ENCODE assay signal across 8 mouse cellular contexts in the genomic region with DNA sequence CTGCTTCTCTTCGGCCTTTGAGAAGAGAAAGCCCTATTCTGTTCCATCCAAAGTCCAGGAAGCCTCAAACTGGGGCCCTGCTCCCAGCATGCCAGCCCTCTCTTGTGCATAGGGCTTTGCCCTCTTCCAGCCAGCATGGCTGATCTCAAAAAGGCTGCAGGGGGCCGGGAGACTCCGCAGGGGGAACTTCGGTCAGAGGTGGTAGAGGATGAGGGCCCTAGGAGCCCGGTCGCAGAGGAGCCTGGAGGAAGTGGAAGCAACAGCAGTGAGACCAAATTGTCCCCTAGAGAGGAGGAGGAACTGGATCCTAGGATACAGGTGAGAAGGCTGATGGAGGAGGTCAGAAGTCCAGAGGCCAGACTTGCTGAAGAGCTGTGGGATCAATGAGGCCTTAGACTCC. TPM values are rescaled to one million over a fixed set of nuclear protein-coding genes. Genes with fewer than 3 reads are reported as not detected.
A peak's percentile ranks its signal among the peaks of the same experiment; 100 is the strongest.
DNase-seq lines count a peak whose midpoint lies in the region; ATAC-seq lines count a peak whose summit lies in the region.

No protein-coding gene starts in this region.

- H3K4me1 ChIP-seq in megakaryocyte, embryonic 14.5 days: peaks cover 58% of the 10 kb centered on the region
- H3K4me1 ChIP-seq in limb, embryonic 12.5 days (replicated peaks): peaks cover 32% of the 10 kb centered on the region
- H3K4me1 ChIP-seq in stomach, embryonic 14.5 days (ENCODE audit: control insufficient read depth, insufficient read depth, low read length): peaks cover 17% of the 10 kb centered on the region

- H3K27me3 ChIP-seq in megakaryocyte, embryonic 14.5 days (replicated peaks): no peaks in the 10 kb centered on the region
- H3K27me3 ChIP-seq in limb, embryonic 12.5 days: no peaks in the 10 kb centered on the region
- no peaks in the 10 kb centered on the region for H3K27me3 ChIP-seq in stomach, embryonic 14.5 days (ENCODE audit: control insufficient read depth, insufficient read depth, low read length)

- H3K36me3 ChIP-seq in megakaryocyte, embryonic 14.5 days (replicated peaks; ENCODE audit: low read length): peaks cover 64% of the 10 kb centered on the region
- peaks cover 52% of the 10 kb centered on the region for H3K36me3 ChIP-seq in limb, embryonic 12.5 days
- H3K36me3 ChIP-seq in stomach, embryonic 14.5 days (ENCODE audit: control insufficient read depth, insufficient read depth, low read length): peaks cover 24% of the 10 kb centered on the region

- peak overlapping the region; percentile 99 for H3K4me3 ChIP-seq in megakaryocyte, embryonic 14.5 days (replicated peaks)
- H3K4me3 ChIP-seq in limb, embryonic 12.5 days (replicated peaks): peak overlapping the region; percentile 84
- H3K4me3 ChIP-seq in stomach, embryonic 14.5 days (ENCODE audit: low read depth, low read length): peak overlapping the region; percentile 87

- H3K27ac ChIP-seq in limb, embryonic 12.5 days: no peak overlapping the region
- no peak overlapping the region for H3K27ac ChIP-seq in stomach, embryonic 14.5 days (ENCODE audit: low read length)

- H3K4me2 ChIP-seq in limb, embryonic 12.5 days: peak overlapping the region; percentile 96
- peak overlapping the region; percentile 86 for H3K4me2 ChIP-seq in stomach, embryonic 14.5 days (replicated peaks; ENCODE audit: low read depth, low read length)

- DNase-seq in cerebellum, adult 11 months: peak; percentile 37
- no peak for DNase-seq in cerebellum, postnatal 36 days
- no peak for DNase-seq in kidney, adult 8-10 months
- DNase-seq in right cerebral cortex, adult 18-20 months: no peak

- no peak for ATAC-seq in megakaryocyte, adult 5-6 weeks (ENCODE audit: poor library complexity, severe bottlenecking)
- ATAC-seq in limb, embryonic 12.5 days (ENCODE audit: insufficient number of reproducible peaks, insufficient read depth, low FRiP score, low TSS enrichment, low read depth): no peak
- ATAC-seq in stomach, embryonic 14.5 days (ENCODE audit: insufficient number of reproducible peaks, insufficient read depth, low FRiP score, low read depth): no peak

- WGBS in limb, embryonic 12.5 days: 83% methylated on average over 6 of the region's 6 CpGs
- WGBS in stomach, embryonic 14.5 days: 86% methylated on average over 6 of the region's 6 CpGs

- no peaks in the 10 kb centered on the region for H3K9me3 ChIP-seq in megakaryocyte, embryonic 14.5 days
- H3K9me3 ChIP-seq in limb, embryonic 12.5 days: 0 out of 2 replicates have a peak, but pooled peaks cover 6% of the 10 kb centered on the region
- H3K9me3 ChIP-seq in stomach, embryonic 14.5 days (ENCODE audit: control insufficient read depth, low read depth, low read length): no peaks in the 10 kb centered on the region; the same call in 1 of the 2 replicates

- H3K9ac ChIP-seq in limb, embryonic 12.5 days (replicated peaks): peak overlapping the region; percentile 69
- H3K9ac ChIP-seq in stomach, embryonic 14.5 days (replicated peaks; ENCODE audit: low read depth, low read length): peak overlapping the region; percentile 47

RNA-seq across cellular contexts. Expression of gene Sh3bp5l, which starts 1.0 kb away (rescaled TPM):
- polyA plus RNA-seq in megakaryocyte, embryonic 14.5 days (2012; ENCODE audit: insufficient read depth, low replicate concordance): 2.9 and 15.9 TPM in 2 replicates
- 3.8 and 4.1 TPM in 2 replicates for total RNA-seq in megakaryocyte, adult 5-6 weeks (2015)
- 13.6 and 20.5 TPM in 2 replicates for total RNA-seq in megakaryocyte, adult 5-6 weeks (2017)
- polyA plus RNA-seq in limb, embryonic 12.5 days (2016; fragmentation: Nextera tagmentation; extraction: Ambion mirVana): 39.0 and 39.8 TPM in 2 replicates
- 22.4 and 24.2 TPM in 2 replicates for polyA plus RNA-seq in stomach, embryonic 14.5 days (2014; fragmentation: Nextera tagmentation; extraction: Ambion mirVana)

RNA-seq across cellular contexts. Expression of gene Zfp672, which starts 1.4 kb away (rescaled TPM):
- polyA plus RNA-seq in megakaryocyte, embryonic 14.5 days (2012; ENCODE audit: insufficient read depth, low replicate concordance): 11.6 and 18.5 TPM in 2 replicates
- 26.9 and 28.8 TPM in 2 replicates for total RNA-seq in megakaryocyte, adult 5-6 weeks (2015)
- total RNA-seq in megakaryocyte, adult 5-6 weeks (2017): 14.7 and 19.2 TPM in 2 replicates
- 32.1 and 32.3 TPM in 2 replicates for polyA plus RNA-seq in limb, embryonic 12.5 days (2016; fragmentation: Nextera tagmentation; extraction: Ambion mirVana)
- 41.8 and 44.9 TPM in 2 replicates for polyA plus RNA-seq in stomach, embryonic 14.5 days (2014; fragmentation: Nextera tagmentation; extraction: Ambion mirVana)

RNA-seq across cellular contexts. Expression of gene Zfp692, which starts 24.7 kb away (rescaled TPM):
- 7.7 and 14.6 TPM in 2 replicates for polyA plus RNA-seq in megakaryocyte, embryonic 14.5 days (2012; ENCODE audit: insufficient read depth, low replicate concordance)
- total RNA-seq in megakaryocyte, adult 5-6 weeks (2015): 5.6 and 9.7 TPM in 2 replicates
- total RNA-seq in megakaryocyte, adult 5-6 weeks (2017): 8.6 and 9.2 TPM in 2 replicates
- 28.0 and 29.2 TPM in 2 replicates for polyA plus RNA-seq in limb, embryonic 12.5 days (2016; fragmentation: Nextera tagmentation; extraction: Ambion mirVana)
- polyA plus RNA-seq in stomach, embryonic 14.5 days (2014; fragmentation: Nextera tagmentation; extraction: Ambion mirVana): 19.8 and 21.3 TPM in 2 replicates

RNA-seq across cellular contexts. Expression of gene Lypd8, which starts 47.3 kb away (rescaled TPM):
- polyA plus RNA-seq in megakaryocyte, embryonic 14.5 days (2012; ENCODE audit: insufficient read depth, low replicate concordance): not detected in 2 replicates
- total RNA-seq in megakaryocyte, adult 5-6 weeks (2015): not detected in 2 replicates
- not detected in 2 replicates for total RNA-seq in megakaryocyte, adult 5-6 weeks (2017)
- not detected in 2 replicates for polyA plus RNA-seq in limb, embryonic 12.5 days (2016; fragmentation: Nextera tagmentation; extraction: Ambion mirVana)
- 32.0 and 42.9 TPM in 2 replicates for polyA plus RNA-seq in stomach, embryonic 14.5 days (2014; fragmentation: Nextera tagmentation; extraction: Ambion mirVana)

RNA-seq across cellular contexts. Expression of gene 4930438A08Rik, which starts 56.9 kb away (rescaled TPM):
- polyA plus RNA-seq in megakaryocyte, embryonic 14.5 days (2012; ENCODE audit: insufficient read depth, low replicate concordance): 0.19 TPM in 1 of 2 replicates, not detected in the other
- total RNA-seq in megakaryocyte, adult 5-6 weeks (2015): 12.5 and 18.7 TPM in 2 replicates
- total RNA-seq in megakaryocyte, adult 5-6 weeks (2017): 23.6 and 30.1 TPM in 2 replicates
- polyA plus RNA-seq in limb, embryonic 12.5 days (2016; fragmentation: Nextera tagmentation; extraction: Ambion mirVana): not detected in 2 replicates
- polyA plus RNA-seq in stomach, embryonic 14.5 days (2014; fragmentation: Nextera tagmentation; extraction: Ambion mirVana): not detected in 2 replicates
